Mouse (Mus musculus): ENCODE measurements around the gene Tlx1. TPM values are rescaled to one million over a fixed set of nuclear protein-coding genes. Genes with fewer than 3 reads are reported as not detected.

Tlx1 gene
- polyA plus RNA-seq, 1 experiment from 2014 or later: 1.2 TPM

DNA sequence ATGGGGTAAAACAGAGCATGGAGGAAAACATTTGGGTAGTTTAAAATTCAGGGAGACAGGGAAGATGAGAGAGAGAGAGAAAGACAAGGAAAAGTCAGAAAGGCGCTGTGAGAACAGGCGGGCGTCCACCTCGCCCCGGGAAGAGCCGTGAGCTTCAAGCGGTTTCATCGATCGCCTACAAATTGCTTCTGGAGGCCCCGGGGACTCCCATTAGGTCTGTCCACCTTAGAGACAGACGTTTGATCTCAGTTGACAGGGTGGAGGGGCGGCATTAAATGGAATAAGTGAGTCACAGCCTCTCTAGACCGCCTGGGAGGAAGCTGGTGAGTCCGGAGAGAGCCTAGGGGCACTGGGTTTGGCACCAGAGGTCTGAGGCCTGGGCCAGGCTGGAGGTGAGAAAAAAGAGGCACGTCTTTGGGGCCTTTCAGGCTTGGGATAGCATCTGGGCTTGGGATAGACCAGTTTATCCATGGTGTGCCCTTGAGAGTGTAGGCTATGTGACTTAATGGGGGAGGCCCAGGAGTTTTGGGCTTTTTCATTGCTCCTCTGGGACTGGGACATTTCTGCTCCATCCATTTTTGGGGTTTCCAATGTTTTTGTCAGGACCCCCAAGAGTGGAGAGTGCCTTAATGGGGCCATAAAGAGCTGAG, 4.8 kb downstream of the Tlx1 start:
- no peak overlapping the region for H3K4me2 ChIP-seq (ENCODE audit: low read length)
- H3K27ac ChIP-seq (ENCODE audit: low read depth, low read length): no peak overlapping the region
- H3K4me3 ChIP-seq (ENCODE audit: low read length): no peak overlapping the region
- H3K36me3 ChIP-seq (ENCODE audit: control insufficient read depth, insufficient read depth, low read length): no peaks in the 10 kb centered on the region
- H3K9ac ChIP-seq (ENCODE audit: low read depth, low read length): no peak overlapping the region
- no peak for ATAC-seq
- H3K27me3 ChIP-seq (replicated peaks; ENCODE audit: control insufficient read depth, insufficient read depth, low read length): peaks cover 79% of the 10 kb centered on the region
- H3K4me1 ChIP-seq (ENCODE audit: control insufficient read depth, insufficient read depth, low read depth, low read length): peaks cover 7% of the 10 kb centered on the region
- WGBS: 1% methylated on average over 15 of the region's 15 CpGs
- H3K9me3 ChIP-seq (ENCODE audit: control insufficient read depth, low read length): no peaks in the 10 kb centered on the region

DNA sequence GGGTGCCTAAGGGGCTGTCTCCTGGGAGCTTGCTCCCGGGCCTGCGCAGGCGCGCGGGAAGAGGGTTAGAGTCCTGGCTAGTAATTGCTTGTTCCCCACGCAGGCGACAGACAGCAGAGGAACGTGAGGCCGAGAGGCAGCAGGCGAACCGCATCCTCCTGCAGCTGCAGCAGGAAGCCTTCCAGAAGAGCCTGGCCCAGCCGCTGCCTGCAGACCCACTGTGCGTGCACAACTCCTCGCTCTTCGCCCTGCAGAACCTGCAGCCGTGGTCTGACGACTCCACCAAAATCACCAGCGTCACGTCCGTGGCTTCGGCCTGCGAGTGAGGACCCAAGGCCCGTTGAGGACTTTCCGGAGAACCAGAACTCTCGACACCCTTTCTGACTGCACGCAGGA, 5.3 kb downstream of the Tlx1 start:
- H3K4me3 ChIP-seq (ENCODE audit: low read length): no peak overlapping the region
- 3% methylated on average over 26 of the region's 26 CpGs for WGBS
- no peak overlapping the region for H3K9ac ChIP-seq (ENCODE audit: low read depth, low read length)
- no peak overlapping the region for H3K4me2 ChIP-seq (ENCODE audit: low read length)
- H3K27ac ChIP-seq (ENCODE audit: low read depth, low read length): no peak overlapping the region
- H3K9me3 ChIP-seq (ENCODE audit: control insufficient read depth, low read length): no peaks in the 10 kb centered on the region
- no peaks in the 10 kb centered on the region for H3K36me3 ChIP-seq (ENCODE audit: control insufficient read depth, insufficient read depth, low read length)
- ATAC-seq: no peak
- H3K27me3 ChIP-seq (replicated peaks; ENCODE audit: control insufficient read depth, insufficient read depth, low read length): peaks cover 80% of the 10 kb centered on the region
- peaks cover 2% of the 10 kb centered on the region; the same call in 1 of the 2 replicates for H3K4me1 ChIP-seq (ENCODE audit: control insufficient read depth, insufficient read depth, low read depth, low read length)

DNA sequence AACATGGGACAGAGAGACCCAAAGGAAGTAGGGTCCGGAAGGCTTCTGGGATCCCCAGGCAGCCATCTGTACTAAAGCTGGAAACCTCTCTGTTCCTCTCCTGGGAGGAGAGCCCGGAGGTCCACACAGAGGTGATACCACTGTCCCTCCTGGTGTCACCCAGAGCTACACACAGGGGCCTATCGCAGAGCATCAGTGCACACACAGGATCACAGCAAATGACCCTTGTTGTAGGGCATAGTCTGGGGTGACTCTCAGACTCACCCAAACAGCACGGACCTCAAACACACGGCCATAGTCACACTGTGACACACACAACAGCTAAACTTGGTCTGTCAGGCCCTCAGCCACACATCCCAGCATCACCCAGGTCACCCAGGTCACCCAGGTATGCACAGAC, 5.9 kb downstream of the Tlx1 start:
- H3K27me3 ChIP-seq (replicated peaks; ENCODE audit: control insufficient read depth, insufficient read depth, low read length): peaks cover 79% of the 10 kb centered on the region
- no peaks in the 10 kb centered on the region for H3K9me3 ChIP-seq (ENCODE audit: control insufficient read depth, low read length)
- under 1% methylated on average over 5 of the region's 5 CpGs for WGBS
- H3K4me3 ChIP-seq (ENCODE audit: low read length): no peak overlapping the region
- no peaks in the 10 kb centered on the region for H3K4me1 ChIP-seq (ENCODE audit: control insufficient read depth, insufficient read depth, low read depth, low read length)
- ATAC-seq: no peak
- no peak overlapping the region for H3K27ac ChIP-seq (ENCODE audit: low read depth, low read length)
- no peak overlapping the region for H3K9ac ChIP-seq (ENCODE audit: low read depth, low read length)
- no peak overlapping the region for H3K4me2 ChIP-seq (ENCODE audit: low read length)
- no peaks in the 10 kb centered on the region for H3K36me3 ChIP-seq (ENCODE audit: control insufficient read depth, insufficient read depth, low read length)

DNA sequence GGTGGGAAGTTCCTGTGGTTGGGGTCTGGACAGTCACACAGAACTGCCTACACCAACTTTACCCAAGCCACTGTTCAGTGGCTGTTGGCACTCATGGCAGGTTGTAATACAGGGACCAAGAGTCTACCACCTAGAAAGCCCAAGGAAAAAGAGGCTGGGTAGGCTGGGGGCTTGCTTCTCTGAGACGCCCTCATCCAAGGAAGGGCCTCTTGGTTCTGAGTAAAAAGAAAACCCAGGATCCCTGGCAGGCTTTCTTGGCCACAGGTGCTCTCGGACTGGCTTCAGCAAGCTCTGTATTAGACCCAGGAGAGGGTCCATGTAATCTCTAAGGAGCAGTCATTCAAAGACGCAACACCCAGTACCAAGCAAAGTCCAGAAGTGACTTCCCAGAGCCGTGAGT, 7.7 kb downstream of the Tlx1 start:
- H3K4me1 ChIP-seq (ENCODE audit: control insufficient read depth, insufficient read depth, low read depth, low read length): no peaks in the 10 kb centered on the region
- no peaks in the 10 kb centered on the region for H3K36me3 ChIP-seq (ENCODE audit: control insufficient read depth, insufficient read depth, low read length)
- H3K4me3 ChIP-seq (ENCODE audit: low read length): no peak overlapping the region
- H3K27me3 ChIP-seq (replicated peaks; ENCODE audit: control insufficient read depth, insufficient read depth, low read length): peaks cover 81% of the 10 kb centered on the region
- no peak overlapping the region for H3K9ac ChIP-seq (ENCODE audit: low read depth, low read length)
- H3K9me3 ChIP-seq (ENCODE audit: control insufficient read depth, low read length): no peaks in the 10 kb centered on the region
- 4% methylated on average over 4 of the region's 4 CpGs for WGBS
- ATAC-seq: no peak
- H3K4me2 ChIP-seq (ENCODE audit: low read length): no peak overlapping the region
- H3K27ac ChIP-seq (ENCODE audit: low read depth, low read length): no peak overlapping the region

DNA sequence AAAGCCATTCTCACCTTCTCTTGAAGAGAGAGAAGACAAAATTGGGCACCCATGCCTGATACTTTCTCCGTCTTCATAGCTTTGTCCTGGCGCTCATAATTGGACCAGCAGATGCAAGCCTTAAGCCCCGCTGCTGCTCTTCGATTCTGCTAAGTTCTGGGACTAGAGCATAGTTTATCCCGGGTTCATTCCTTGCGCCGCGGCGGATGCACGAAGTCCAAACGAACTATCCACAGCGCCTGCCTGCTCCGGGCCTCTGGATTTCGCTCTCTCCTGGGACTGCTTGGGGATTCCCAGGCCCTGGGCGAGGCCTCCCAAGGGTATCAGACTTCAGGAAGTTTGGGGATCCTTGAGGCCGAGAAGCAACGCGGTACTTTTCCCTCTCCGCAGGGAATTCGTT, 8.4 kb downstream of the Tlx1 start:
- 2% methylated on average over 20 of the region's 20 CpGs for WGBS
- H3K4me1 ChIP-seq (ENCODE audit: control insufficient read depth, insufficient read depth, low read depth, low read length): no peaks in the 10 kb centered on the region
- H3K36me3 ChIP-seq (ENCODE audit: control insufficient read depth, insufficient read depth, low read length): no peaks in the 10 kb centered on the region
- no peak overlapping the region for H3K4me3 ChIP-seq (ENCODE audit: low read length)
- H3K27ac ChIP-seq (ENCODE audit: low read depth, low read length): no peak overlapping the region
- H3K4me2 ChIP-seq (ENCODE audit: low read length): no peak overlapping the region
- no peaks in the 10 kb centered on the region for H3K9me3 ChIP-seq (ENCODE audit: control insufficient read depth, low read length)
- ATAC-seq: no peak
- no peak overlapping the region for H3K9ac ChIP-seq (ENCODE audit: low read depth, low read length)
- peaks cover 82% of the 10 kb centered on the region for H3K27me3 ChIP-seq (replicated peaks; ENCODE audit: control insufficient read depth, insufficient read depth, low read length)

DNA sequence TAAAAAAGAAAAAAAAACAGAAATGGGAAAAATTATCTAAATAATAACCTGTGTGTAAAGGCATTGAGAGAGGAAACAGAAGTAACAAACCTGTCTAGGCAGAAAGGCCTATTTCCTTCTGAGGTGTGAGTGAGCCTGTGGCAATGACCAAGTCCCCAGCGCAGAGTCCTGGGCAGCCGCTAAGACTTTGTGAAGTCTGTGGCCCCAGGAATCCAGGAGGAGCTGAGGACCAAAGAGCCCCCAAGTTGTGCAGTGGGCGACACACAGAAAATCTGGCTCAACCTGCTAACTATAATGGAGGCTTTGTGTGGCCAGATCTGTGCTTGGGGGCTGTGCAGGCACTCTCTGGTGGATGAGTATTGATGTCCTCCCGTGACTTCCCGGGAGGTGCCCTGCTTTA, 9.0 kb downstream of the Tlx1 start:
- Histone ChIP-seq H3K4me1 (ENCODE audit: control insufficient read depth, insufficient read depth, low read depth, low read length) (no peaks in the 10 kb centered on the region), H3K27me3 (replicated peaks; ENCODE audit: control insufficient read depth, insufficient read depth, low read length) (peaks cover 83% of the 10 kb centered on the region), H3K36me3 (ENCODE audit: control insufficient read depth, insufficient read depth, low read length) (no peaks in the 10 kb centered on the region), H3K9ac (ENCODE audit: low read depth, low read length) (no peak overlapping the region), H3K4me3 (ENCODE audit: low read length) (no peak overlapping the region), H3K9me3 (ENCODE audit: control insufficient read depth, low read length) (no peaks in the 10 kb centered on the region), H3K4me2 (ENCODE audit: low read length) (no peak overlapping the region), H3K27ac (ENCODE audit: low read depth, low read length) (no peak overlapping the region)
- no peak for ATAC-seq
- 3% methylated on average over 5 of the region's 5 CpGs for WGBS

DNA sequence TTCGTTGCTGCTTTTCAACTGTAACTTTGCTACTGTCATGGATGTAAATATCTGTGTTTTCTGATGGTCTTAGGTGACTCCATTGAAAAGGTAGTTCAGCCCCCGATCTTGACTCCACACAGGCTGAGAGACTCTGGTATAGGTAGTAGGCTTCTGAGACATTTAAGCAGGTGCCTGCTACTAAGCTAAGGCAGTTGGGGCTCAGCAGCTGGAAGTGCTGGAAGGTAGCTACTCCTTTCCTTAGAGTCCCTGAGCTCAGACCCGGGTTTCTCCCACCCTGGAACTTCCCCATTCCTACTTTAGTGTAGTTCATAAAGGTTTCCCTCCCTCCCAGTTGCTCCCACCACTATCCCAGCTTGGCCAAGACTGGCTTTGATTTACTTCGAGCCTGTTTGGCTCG, 9.5 kb downstream of the Tlx1 start:
- H3K36me3 ChIP-seq (ENCODE audit: control insufficient read depth, insufficient read depth, low read length): no peaks in the 10 kb centered on the region
- no peak overlapping the region for H3K9ac ChIP-seq (ENCODE audit: low read depth, low read length)
- H3K4me3 ChIP-seq (ENCODE audit: low read length): no peak overlapping the region
- 2% methylated on average over 5 of the region's 5 CpGs for WGBS
- H3K9me3 ChIP-seq (ENCODE audit: control insufficient read depth, low read length): no peaks in the 10 kb centered on the region
- H3K4me1 ChIP-seq (ENCODE audit: control insufficient read depth, insufficient read depth, low read depth, low read length): no peaks in the 10 kb centered on the region
- H3K4me2 ChIP-seq (ENCODE audit: low read length): no peak overlapping the region
- H3K27me3 ChIP-seq (replicated peaks; ENCODE audit: control insufficient read depth, insufficient read depth, low read length): peaks cover 87% of the 10 kb centered on the region
- no peak overlapping the region for H3K27ac ChIP-seq (ENCODE audit: low read depth, low read length)
- ATAC-seq: no peak

DNA sequence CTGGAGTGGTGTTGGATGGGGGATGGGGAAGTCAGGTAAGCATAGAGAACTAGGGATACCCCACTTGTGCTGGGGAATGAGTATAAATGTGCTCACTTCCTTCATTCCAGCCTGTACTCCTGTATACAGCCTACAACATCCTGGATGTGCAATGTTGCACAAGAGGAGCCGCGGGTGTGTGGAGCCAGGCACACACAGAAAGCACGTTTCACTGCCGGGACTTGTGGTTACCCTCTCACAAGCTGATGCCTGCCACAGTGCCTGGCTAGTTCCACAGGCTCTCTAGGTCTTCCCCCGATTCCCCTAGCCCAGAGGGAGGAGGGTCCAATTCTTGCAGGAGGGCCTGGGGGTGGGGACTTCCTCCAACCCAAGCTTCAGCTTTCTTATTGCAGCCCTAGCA, 10.0 kb downstream of the Tlx1 start:
- no peak for ATAC-seq
- Histone ChIP-seq H3K27ac (ENCODE audit: low read depth, low read length) (no peak overlapping the region), H3K36me3 (ENCODE audit: control insufficient read depth, insufficient read depth, low read length) (no peaks in the 10 kb centered on the region), H3K9me3 (ENCODE audit: control insufficient read depth, low read length) (no peaks in the 10 kb centered on the region), H3K4me1 (ENCODE audit: control insufficient read depth, insufficient read depth, low read depth, low read length) (no peaks in the 10 kb centered on the region), H3K4me3 (ENCODE audit: low read length) (no peak overlapping the region), H3K4me2 (ENCODE audit: low read length) (no peak overlapping the region), H3K27me3 (replicated peaks; ENCODE audit: control insufficient read depth, insufficient read depth, low read length) (peaks cover 88% of the 10 kb centered on the region), H3K9ac (ENCODE audit: low read depth, low read length) (no peak overlapping the region)
- WGBS: 0% methylated on average over 5 of the region's 5 CpGs

DNA sequence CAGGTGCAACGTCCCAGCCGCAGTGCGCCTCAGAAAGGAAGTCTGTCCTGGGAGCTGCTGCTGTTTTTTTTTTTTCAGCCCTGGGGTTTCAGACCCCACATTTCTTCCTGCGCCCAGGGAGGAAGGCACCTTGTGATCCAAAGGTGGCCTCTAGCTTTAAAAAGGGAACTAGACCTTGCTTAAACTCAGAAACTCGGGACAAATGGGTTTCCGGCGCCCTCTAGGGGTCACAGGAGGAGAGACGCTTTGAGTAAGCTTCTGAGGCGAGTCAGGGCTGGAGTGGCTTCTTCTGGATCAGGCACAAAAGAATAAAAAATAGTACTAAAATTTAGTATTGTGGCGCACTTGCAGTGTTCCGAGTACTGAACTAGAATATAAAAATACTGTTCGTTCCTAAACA, 10.6 kb downstream of the Tlx1 start:
- under 1% methylated on average over 12 of the region's 12 CpGs for WGBS
- ATAC-seq: no peak
- H3K27me3 ChIP-seq (replicated peaks; ENCODE audit: control insufficient read depth, insufficient read depth, low read length): peaks cover 87% of the 10 kb centered on the region
- no peaks in the 10 kb centered on the region for H3K36me3 ChIP-seq (ENCODE audit: control insufficient read depth, insufficient read depth, low read length)
- no peaks in the 10 kb centered on the region for H3K4me1 ChIP-seq (ENCODE audit: control insufficient read depth, insufficient read depth, low read depth, low read length)
- H3K27ac ChIP-seq (ENCODE audit: low read depth, low read length): no peak overlapping the region
- H3K4me2 ChIP-seq (ENCODE audit: low read length): no peak overlapping the region
- H3K9ac ChIP-seq (ENCODE audit: low read depth, low read length): no peak overlapping the region
- H3K4me3 ChIP-seq (ENCODE audit: low read length): no peak overlapping the region
- H3K9me3 ChIP-seq (ENCODE audit: control insufficient read depth, low read length): no peaks in the 10 kb centered on the region

DNA sequence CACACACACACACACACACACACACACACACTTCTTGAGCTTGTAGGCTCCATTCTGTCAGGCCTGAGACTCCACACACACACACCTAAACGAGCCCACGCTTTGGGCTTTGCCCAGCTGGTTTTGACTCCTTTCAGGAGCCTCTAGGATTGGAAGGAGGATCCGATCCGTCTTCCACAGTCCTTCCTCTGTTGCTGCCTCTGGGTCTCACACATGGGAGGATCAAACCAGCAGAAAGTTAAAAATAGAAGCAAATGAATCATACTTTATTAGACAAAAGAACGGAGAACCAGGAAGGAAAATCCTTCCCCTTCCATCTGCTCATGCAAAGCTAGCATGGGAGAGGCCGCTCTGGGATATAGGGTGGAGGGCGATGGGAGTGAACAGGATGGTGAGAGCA, 11.7 kb downstream of the Tlx1 start:
- H3K4me1 ChIP-seq (ENCODE audit: control insufficient read depth, insufficient read depth, low read depth, low read length): no peaks in the 10 kb centered on the region
- 48% methylated on average over 7 of the region's 7 CpGs for WGBS
- H3K27ac ChIP-seq (ENCODE audit: low read depth, low read length): no peak overlapping the region
- H3K4me3 ChIP-seq (ENCODE audit: low read length): no peak overlapping the region
- ATAC-seq: no peak
- H3K27me3 ChIP-seq (replicated peaks; ENCODE audit: control insufficient read depth, insufficient read depth, low read length): peaks cover 88% of the 10 kb centered on the region
- no peaks in the 10 kb centered on the region for H3K9me3 ChIP-seq (ENCODE audit: control insufficient read depth, low read length)
- H3K36me3 ChIP-seq (ENCODE audit: control insufficient read depth, insufficient read depth, low read length): no peaks in the 10 kb centered on the region
- H3K4me2 ChIP-seq (ENCODE audit: low read length): no peak overlapping the region
- no peak overlapping the region for H3K9ac ChIP-seq (ENCODE audit: low read depth, low read length)
